Comparison of ENCODE assay signal across 21 mouse cellular contexts in the genomic region with DNA sequence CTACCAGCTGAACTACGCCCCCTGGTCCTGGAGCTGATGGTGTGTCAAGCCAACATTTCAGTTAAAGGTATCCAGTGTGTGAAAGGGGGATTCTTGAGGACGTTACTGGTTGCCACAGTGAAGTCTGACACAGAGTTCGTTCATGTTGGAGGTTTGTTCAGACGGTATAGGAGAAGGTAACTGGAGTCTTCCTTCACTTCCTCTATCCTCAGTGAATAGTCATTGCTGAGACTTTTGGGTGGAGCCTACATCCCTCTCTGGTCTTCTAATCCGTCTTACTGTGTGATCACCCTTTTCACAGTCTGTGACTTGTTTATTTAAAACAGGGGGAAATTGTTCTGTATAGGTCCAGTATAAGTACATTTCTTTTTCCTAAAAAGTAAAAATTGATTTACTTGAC.
"Had no signal": no experiment of that assay in that cellular context is flagged by ENCODE, and none has a peak within 500 bp of the region (broad histone marks: within the 10 kb centered on the region; RNA-seq: fewer than 3 reads in every experiment).

No protein-coding gene starts in this region.

- H3K36me3 ChIP-seq: liver, embryonic 13.5 days; liver, embryonic 15.5 days; lung, embryonic 15.5 days; midbrain, embryonic 13.5 days; midbrain, embryonic 15.5 days; neural tube, embryonic 12.5 days; stomach, embryonic 15.5 days had no signal

- H3K9ac ChIP-seq: liver, embryonic 13.5 days; liver, embryonic 15.5 days; liver, postnatal 0 days; lung, embryonic 15.5 days; midbrain, embryonic 13.5 days; midbrain, embryonic 15.5 days; neural tube, embryonic 12.5 days; stomach, embryonic 15.5 days had no signal

- H3K4me3 ChIP-seq: liver, embryonic 13.5 days; liver, embryonic 15.5 days; lung, embryonic 15.5 days; megakaryocyte, embryonic 14.5 days; midbrain, embryonic 13.5 days; midbrain, embryonic 15.5 days; myocyte; neural tube, embryonic 12.5 days; stomach, embryonic 15.5 days had no signal

- H3K27ac ChIP-seq: liver, embryonic 13.5 days; liver, embryonic 15.5 days; lung, embryonic 15.5 days; macrophage; midbrain, embryonic 13.5 days; midbrain, embryonic 15.5 days; neural tube, embryonic 12.5 days; stomach, embryonic 15.5 days; stomach, postnatal 0 days had no signal

- H3K27me3 ChIP-seq: liver, embryonic 13.5 days; liver, embryonic 15.5 days; lung, embryonic 15.5 days; midbrain, embryonic 13.5 days; midbrain, embryonic 15.5 days; neural tube, embryonic 12.5 days; stomach, embryonic 15.5 days had no signal

- ATAC-seq: liver, postnatal 0 days; lung, postnatal 0 days; midbrain, embryonic 13.5 days had no signal

- H3K4me2 ChIP-seq: liver, embryonic 13.5 days; liver, embryonic 15.5 days; lung, embryonic 15.5 days; midbrain, embryonic 11.5 days; midbrain, embryonic 13.5 days; midbrain, embryonic 15.5 days; neural tube, embryonic 12.5 days; stomach, embryonic 15.5 days had no signal

- DNase-seq: liver, embryonic 13.5 days; liver, postnatal 0 days; lung, adult 2 months; lung, postnatal 14 days; lung, postnatal 36 days; right cerebral cortex, postnatal 14 days; thymus, adult 2 months; thymus, postnatal 25 days; thymus, postnatal 4 days had no signal

- H3K9me3 ChIP-seq: liver, embryonic 13.5 days; liver, embryonic 15.5 days; lung, embryonic 15.5 days; megakaryocyte, embryonic 14.5 days; midbrain, embryonic 13.5 days; midbrain, embryonic 15.5 days; neural tube, embryonic 12.5 days; stomach, embryonic 15.5 days had no signal

- H3K4me1 ChIP-seq: liver, embryonic 13.5 days; liver, embryonic 15.5 days; megakaryocyte, embryonic 14.5 days; stomach, embryonic 15.5 days had no signal
